Mouse (Mus musculus) myocyte (in vitro differentiated cells): ENCODE data around the gene Gm17364.

Source experiments
- CEBPB ChIP-seq: IDR thresholded peaks from 2 replicates; pipeline ENCODE4 v1.6.1; 2011; ENCODE audit warnings: mild to moderate bottlenecking, moderate library complexity; ENCODE audit not compliant: poor library complexity, insufficient read depth, severe bottlenecking
- E2F4 ChIP-seq: IDR thresholded peaks from one replicate; pipeline ENCODE4 v1.6.1; 2011; ENCODE audit warnings: mild to moderate bottlenecking, control low read depth, moderate library complexity; ENCODE audit not compliant: insufficient read depth
- MAX ChIP-seq: IDR thresholded peaks from one replicate; pipeline ENCODE4 v1.6.1; 2011; ENCODE audit warnings: low read depth, mild to moderate bottlenecking, control low read depth
- MYOD1 ChIP-seq, 3 experiments: IDR thresholded peaks; one replicate each; pipeline ENCODE4 v1.6.1; 2011; ENCODE audit warnings: control low read depth in 2 of 3, low read depth in 2 of 3, mild to moderate bottlenecking in 2 of 3, moderate library complexity in 1 of 3; ENCODE audit not compliant: insufficient read length in 2 of 3, control insufficient read depth in 1 of 3
- MYOG ChIP-seq, 3 experiments: IDR thresholded peaks; one replicate each; pipeline ENCODE4 v1.6.1; 2011; ENCODE audit warnings: control low read depth in 2 of 3, low read depth in 2 of 3, mild to moderate bottlenecking in 2 of 3; ENCODE audit not compliant: insufficient read length in 2 of 3, control insufficient read depth in 1 of 3, insufficient read depth in 1 of 3
- POLR2A ChIP-seq: IDR thresholded peaks from one replicate; pipeline ENCODE4 v1.6.1; 2011; ENCODE audit warnings: low read depth, mild to moderate bottlenecking, control low read depth, moderate library complexity; ENCODE audit not compliant: insufficient read length
- POLR2AphosphoS2 ChIP-seq: IDR thresholded peaks from one replicate; pipeline ENCODE4 v1.6.1; 2011; ENCODE audit warnings: low read depth, control low read depth; ENCODE audit not compliant: insufficient read length
- REST ChIP-seq: IDR thresholded peaks from one replicate; pipeline ENCODE4 v1.6.1; 2011; ENCODE audit warnings: mild to moderate bottlenecking, control low read depth, moderate library complexity; ENCODE audit not compliant: insufficient read depth, insufficient read length
- TCF12 ChIP-seq: IDR thresholded peaks from one replicate; pipeline ENCODE4 v1.6.1; 2011; ENCODE audit warnings: mild to moderate bottlenecking, control low read depth; ENCODE audit not compliant: poor library complexity, insufficient read depth, severe bottlenecking
- TCF3 ChIP-seq: IDR thresholded peaks from one replicate; pipeline ENCODE4 v1.6.1; 2011; ENCODE audit warnings: low read depth, control low read depth; ENCODE audit not compliant: insufficient read length
- USF1 ChIP-seq: IDR thresholded peaks from one replicate; pipeline ENCODE4 v1.6.1; 2011; ENCODE audit warnings: low read depth, mild to moderate bottlenecking, control low read depth, moderate library complexity

- TF ChIP-seq POLR2A (no peak), MYOG (IDR thresholded peaks at IDR 0.05; ENCODE audit: control insufficient read depth in 1 of 3, insufficient read depth in 1 of 3, insufficient read length in 2 of 3, low read depth in 2 of 3) (no peak), TCF12 (no peak), E2F4 (no peak), TCF3 (no peak), USF1 (no peak), POLR2AphosphoS2 (no peak), MYOD1 (IDR thresholded peaks at IDR 0.05; ENCODE audit: control insufficient read depth in 1 of 3, insufficient read length in 2 of 3, low read depth in 2 of 3) (no peak), MAX (no peak), REST (no peak), CEBPB (no peak)
These were observed 40.5 kb downstream of the Gm17364 start for GRCm38 (mm10) chr13:41233241-41233640.
